Mouse (Mus musculus): ENCODE results near the gene Dbh. TPM values are rescaled to one million over a fixed set of nuclear protein-coding genes. Genes with fewer than 3 reads are reported as not detected.

The Dbh gene
- total RNA-seq (2021), result 100 to 1,000 TPM; 311 to 388 TPM
- long read RNA-seq, experiment 1, transcript Dbh-201 (12 exons, 2,552 nt), result major isoform, 99 of 148 reads
- long read RNA-seq, experiment 1, partial matches to known transcripts, result 31 of 148 reads
- long read RNA-seq, experiment 1, other reads (novel, unspliced or antisense), result 18 of 148 reads
- long read RNA-seq, experiment 2, transcript Dbh-201 (12 exons, 2,552 nt), result major isoform, 18 of 139 reads
- long read RNA-seq, experiment 2, partial matches to known transcripts, result 113 of 139 reads
- long read RNA-seq, experiment 2, other reads (novel, unspliced or antisense), result 8 of 139 reads

- peak in 1 of 2 experiments; percentile 21 for DNase-seq (ENCODE audit: low spot score in 2 of 2)
Measured at GRCm38 (mm10) chr2:27164796-27165590, at the start of gene Dbh. Gene Dbh (plus strand): TSS chr2:27165233.

GRCm38 (mm10) chr2:27118452-27118851 is 46.6 kb upstream of the Dbh start:
- DNase-seq (ENCODE audit: low spot score in 2 of 2), result no peak

GRCm38 (mm10) chr2:27119766-27120165 is 45.3 kb upstream of the Dbh start:
- DNase-seq (ENCODE audit: low spot score in 2 of 2), result no peak

GRCm38 (mm10) chr2:27120241-27120641 is 44.8 kb upstream of the Dbh start:
- DNase-seq (ENCODE audit: low spot score in 2 of 2), result peak in 1 of 2 experiments; percentile 29

- DNase-seq (ENCODE audit: low spot score in 2 of 2), result no peak
Measured at GRCm38 (mm10) chr2:27121626-27122355, 43.2 kb upstream of the Dbh start.

- DNase-seq (ENCODE audit: low spot score in 2 of 2), result no peak
Measured at GRCm38 (mm10) chr2:27122578-27122977, 42.5 kb upstream of the Dbh start.

- no peak for DNase-seq (ENCODE audit: low spot score in 2 of 2)
Measured at GRCm38 (mm10) chr2:27123121-27123520, 41.9 kb upstream of the Dbh start.

GRCm38 (mm10) chr2:27125979-27126378 is 39.1 kb upstream of the Dbh start:
- peak; percentile 66 to 67 for DNase-seq (ENCODE audit: low spot score in 2 of 2)

- DNase-seq (ENCODE audit: low spot score in 2 of 2), result no peak
Measured at GRCm38 (mm10) chr2:27126496-27126895, 38.5 kb upstream of the Dbh start.

GRCm38 (mm10) chr2:27128990-27129389 is 36.0 kb upstream of the Dbh start:
- no peak for DNase-seq (ENCODE audit: low spot score in 2 of 2)

- no peak for DNase-seq (ENCODE audit: low spot score in 2 of 2)
Measured at GRCm38 (mm10) chr2:27135935-27136334, 29.1 kb upstream of the Dbh start.

GRCm38 (mm10) chr2:27136336-27136735 is 28.7 kb upstream of the Dbh start:
- no peak for DNase-seq (ENCODE audit: low spot score in 2 of 2)

- no peak for DNase-seq (ENCODE audit: low spot score in 2 of 2)
Measured at GRCm38 (mm10) chr2:27136789-27137188, 28.2 kb upstream of the Dbh start.

- no peak for DNase-seq (ENCODE audit: low spot score in 2 of 2)
Measured at GRCm38 (mm10) chr2:27138356-27138755, 26.7 kb upstream of the Dbh start.

GRCm38 (mm10) chr2:27141950-27142693 is 22.9 kb upstream of the Dbh start, which contains the start of gene Fam163b:
Gene Fam163b (minus strand): TSS chr2:27142491.
- peak in 1 of 2 experiments; percentile 27 for DNase-seq (ENCODE audit: low spot score in 2 of 2)

- no peak for DNase-seq (ENCODE audit: low spot score in 2 of 2)
Measured at GRCm38 (mm10) chr2:27144957-27145356, 20.1 kb upstream of the Dbh start.

- DNase-seq (ENCODE audit: low spot score in 2 of 2), result no peak
Measured at GRCm38 (mm10) chr2:27146840-27147239, 18.2 kb upstream of the Dbh start.

- no peak for DNase-seq (ENCODE audit: low spot score in 2 of 2)
Measured at GRCm38 (mm10) chr2:27149457-27149856, 15.6 kb upstream of the Dbh start.

- DNase-seq (ENCODE audit: low spot score in 2 of 2), result no peak
Measured at GRCm38 (mm10) chr2:27154466-27155185, 10.4 kb upstream of the Dbh start.

GRCm38 (mm10) chr2:27156596-27156995 is 8.4 kb upstream of the Dbh start:
- no peak for DNase-seq (ENCODE audit: low spot score in 2 of 2)
